Mouse (Mus musculus): ENCODE data around the gene Ccdc50. TPM values are rescaled to one million over a fixed set of nuclear protein-coding genes. Genes with fewer than 3 reads are reported as not detected.

Ccdc50 gene
- polyA plus RNA-seq, 1 experiment from 2014 or later = 52.3 TPM

- no peak overlapping the region for H3K27ac ChIP-seq
- no peak overlapping the region for H3K4me3 ChIP-seq (replicated peaks)
- no peak overlapping the region for H3K9ac ChIP-seq (replicated peaks)
- no peak for ATAC-seq (ENCODE audit: insufficient number of reproducible peaks, insufficient read depth, low FRiP score, low TSS enrichment, low read depth)
- H3K4me2 ChIP-seq = no peak overlapping the region
- no peaks in the 10 kb centered on the region for H3K27me3 ChIP-seq
- WGBS = 91% methylated on average over 1 of the region's 1 CpGs
- no peaks in the 10 kb centered on the region for H3K36me3 ChIP-seq
- 0 out of 2 replicates have a peak, but pooled peaks cover under 1% of the 10 kb centered on the region for H3K4me1 ChIP-seq (replicated peaks)
- H3K9me3 ChIP-seq = peaks cover 5% of the 10 kb centered on the region; the same call in 1 of the 2 replicates
These were observed 8.3 kb downstream of the Ccdc50 start for GRCm38 (mm10) chr16:27396951-27397350.

- H3K9me3 ChIP-seq = peaks cover 5% of the 10 kb centered on the region; the same call in 1 of the 2 replicates
- WGBS = 89% methylated on average over 3 of the region's 3 CpGs
These were observed 10.5 kb downstream of the Ccdc50 start for GRCm38 (mm10) chr16:27399026-27399718.

GRCm38 (mm10) chr16:27399719-27400253 lies 11.1 kb downstream of the Ccdc50 start:
- peaks cover 5% of the 10 kb centered on the region; the same call in 1 of the 2 replicates for H3K9me3 ChIP-seq
- H3K36me3 ChIP-seq = no peaks in the 10 kb centered on the region
- no peak overlapping the region for H3K4me3 ChIP-seq (replicated peaks)
- H3K4me2 ChIP-seq = no peak overlapping the region
- no peaks in the 10 kb centered on the region for H3K4me1 ChIP-seq (replicated peaks)
- H3K27me3 ChIP-seq = no peaks in the 10 kb centered on the region
- H3K27ac ChIP-seq = no peak overlapping the region
- 92% methylated on average over 6 of the region's 6 CpGs for WGBS
- ATAC-seq (ENCODE audit: insufficient number of reproducible peaks, insufficient read depth, low FRiP score, low TSS enrichment, low read depth) = no peak
- H3K9ac ChIP-seq (replicated peaks) = no peak overlapping the region

More at GRCm38 (mm10) chr16:27399026-27399718, 10.5 kb downstream of the Ccdc50 start:
- ATAC-seq (ENCODE audit: insufficient number of reproducible peaks, insufficient read depth, low FRiP score, low TSS enrichment, low read depth) = no peak
- no peak overlapping the region for H3K4me2 ChIP-seq
- no peaks in the 10 kb centered on the region for H3K27me3 ChIP-seq
- no peaks in the 10 kb centered on the region for H3K4me1 ChIP-seq (replicated peaks)
- H3K36me3 ChIP-seq = no peaks in the 10 kb centered on the region
- no peak overlapping the region for H3K4me3 ChIP-seq (replicated peaks)
- H3K27ac ChIP-seq = no peak overlapping the region
- no peak overlapping the region for H3K9ac ChIP-seq (replicated peaks)

DNA sequence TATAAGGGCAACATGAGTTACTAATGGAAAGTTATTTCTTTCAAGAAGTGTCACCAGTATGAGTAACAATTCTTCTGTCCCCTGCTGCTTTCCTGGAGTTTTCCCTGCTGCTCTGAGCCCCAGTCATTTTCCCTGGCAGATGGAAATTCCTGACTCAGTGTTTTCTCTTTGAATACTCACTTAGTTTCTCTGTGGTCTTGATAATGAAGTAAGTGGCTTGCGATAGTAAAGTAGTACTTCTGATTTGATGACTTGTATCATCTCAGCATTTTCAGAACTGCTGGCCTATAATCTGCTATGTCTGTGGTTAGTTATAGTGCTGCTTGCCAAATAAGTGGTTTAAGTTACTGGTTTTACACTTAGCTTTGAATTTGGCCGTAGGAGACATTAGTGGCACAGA lies 12.9 kb downstream of the Ccdc50 start:
- no peaks in the 10 kb centered on the region for H3K4me1 ChIP-seq (replicated peaks)
- peaks cover 9% of the 10 kb centered on the region for H3K36me3 ChIP-seq
- H3K9ac ChIP-seq (replicated peaks) = no peak overlapping the region
- H3K4me3 ChIP-seq (replicated peaks) = no peak overlapping the region
- WGBS = 89% methylated on average over 2 of the region's 2 CpGs
- H3K27me3 ChIP-seq = no peaks in the 10 kb centered on the region
- no peak for ATAC-seq (ENCODE audit: insufficient number of reproducible peaks, insufficient read depth, low FRiP score, low TSS enrichment, low read depth)
- H3K9me3 ChIP-seq = no peaks in the 10 kb centered on the region
- H3K27ac ChIP-seq = no peak overlapping the region
- H3K4me2 ChIP-seq = no peak overlapping the region

- no peaks in the 10 kb centered on the region for H3K4me1 ChIP-seq (replicated peaks)
- H3K9me3 ChIP-seq = no peaks in the 10 kb centered on the region
- H3K9ac ChIP-seq (replicated peaks) = no peak overlapping the region
- H3K27ac ChIP-seq = no peak overlapping the region
- H3K36me3 ChIP-seq = peaks cover 21% of the 10 kb centered on the region
- H3K27me3 ChIP-seq = no peaks in the 10 kb centered on the region
- no peak for ATAC-seq (ENCODE audit: insufficient number of reproducible peaks, insufficient read depth, low FRiP score, low TSS enrichment, low read depth)
- no peak overlapping the region for H3K4me3 ChIP-seq (replicated peaks)
- H3K4me2 ChIP-seq = no peak overlapping the region
These were observed 15.4 kb downstream of the Ccdc50 start for GRCm38 (mm10) chr16:27404107-27404506.

DNA sequence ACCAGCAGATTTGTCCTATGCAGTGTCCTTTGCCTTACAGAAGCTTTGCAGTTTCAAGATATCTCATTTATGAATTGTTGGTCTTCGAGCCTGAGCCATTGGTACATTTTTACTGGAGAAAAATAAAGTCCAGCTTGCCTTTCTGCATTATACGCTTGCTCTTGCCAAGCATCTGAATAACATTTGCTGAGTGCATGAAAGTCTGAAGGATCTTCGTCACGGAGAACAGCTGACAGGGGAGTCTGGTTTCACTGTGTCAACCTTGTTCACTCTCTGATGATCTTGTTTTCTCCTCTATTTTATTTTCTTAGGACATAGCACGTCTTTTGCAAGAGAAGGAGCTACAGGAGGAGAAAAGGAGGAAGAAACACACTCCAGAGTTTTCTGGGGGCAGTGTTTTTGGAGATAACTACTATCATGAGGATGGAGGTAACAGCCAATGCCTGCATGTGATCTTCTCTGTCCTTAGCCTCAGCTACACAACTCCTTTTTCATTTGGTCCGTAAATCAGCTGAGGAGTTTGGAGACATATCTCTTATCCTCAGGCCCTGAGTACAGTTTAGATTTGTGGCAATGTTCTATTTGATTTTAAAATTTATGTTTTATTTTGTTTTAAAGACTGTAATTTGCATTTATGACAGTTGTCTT lies 28.4 kb downstream of the Ccdc50 start:
- Histone ChIP-seq H3K4me3 (replicated peaks) (no peak overlapping the region), H3K9me3 (no peaks in the 10 kb centered on the region), H3K9ac (replicated peaks) (no peak overlapping the region), H3K27ac (no peak overlapping the region), H3K4me2 (no peak overlapping the region), H3K4me1 (replicated peaks) (no peaks in the 10 kb centered on the region), H3K27me3 (no peaks in the 10 kb centered on the region), H3K36me3 (peaks cover 70% of the 10 kb centered on the region)
- no peak for ATAC-seq (ENCODE audit: insufficient number of reproducible peaks, insufficient read depth, low FRiP score, low TSS enrichment, low read depth)
- 89% methylated on average over 6 of the region's 6 CpGs for WGBS

- ATAC-seq (ENCODE audit: insufficient number of reproducible peaks, insufficient read depth, low FRiP score, low TSS enrichment, low read depth) = no peak
- Histone ChIP-seq H3K9me3 (0 out of 2 replicates have a peak, but pooled peaks cover under 1% of the 10 kb centered on the region), H3K27me3 (no peaks in the 10 kb centered on the region), H3K4me3 (replicated peaks) (no peak overlapping the region), H3K27ac (no peak overlapping the region), H3K4me2 (no peak overlapping the region), H3K9ac (replicated peaks) (no peak overlapping the region), H3K36me3 (peaks cover 76% of the 10 kb centered on the region), H3K4me1 (replicated peaks) (no peaks in the 10 kb centered on the region)
- WGBS = 91% methylated on average over 3 of the region's 3 CpGs
These were observed 29.0 kb downstream of the Ccdc50 start for GRCm38 (mm10) chr16:27417632-27418031.

DNA sequence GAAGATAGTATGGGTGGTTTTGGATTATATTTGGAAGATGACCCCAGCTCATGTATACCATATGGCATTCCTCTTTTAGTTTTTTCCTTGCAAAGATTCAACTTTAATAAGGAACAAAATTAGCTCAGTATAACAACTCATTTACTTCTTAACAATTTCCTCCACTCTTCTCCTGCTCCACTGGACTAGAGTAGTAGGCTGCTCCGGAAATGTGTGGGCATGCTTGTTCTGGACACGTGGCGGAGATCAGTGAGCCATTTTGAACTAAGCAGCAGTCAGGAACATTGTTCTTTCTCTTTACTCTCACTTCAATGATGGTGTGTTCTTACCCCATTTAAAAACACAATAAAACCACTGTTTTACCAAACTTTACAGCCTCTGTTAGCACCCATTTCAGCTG lies 32.3 kb downstream of the Ccdc50 start:
- peaks cover 52% of the 10 kb centered on the region for H3K36me3 ChIP-seq
- 94% methylated on average over 3 of the region's 3 CpGs for WGBS
- no peak overlapping the region for H3K4me3 ChIP-seq (replicated peaks)
- no peak overlapping the region for H3K27ac ChIP-seq
- H3K9ac ChIP-seq (replicated peaks) = no peak overlapping the region
- ATAC-seq (ENCODE audit: insufficient number of reproducible peaks, insufficient read depth, low FRiP score, low TSS enrichment, low read depth) = no peak
- H3K27me3 ChIP-seq = no peaks in the 10 kb centered on the region
- H3K4me2 ChIP-seq = no peak overlapping the region
- 0 out of 2 replicates have a peak, but pooled peaks cover 3% of the 10 kb centered on the region for H3K9me3 ChIP-seq
- no peaks in the 10 kb centered on the region for H3K4me1 ChIP-seq (replicated peaks)

DNA sequence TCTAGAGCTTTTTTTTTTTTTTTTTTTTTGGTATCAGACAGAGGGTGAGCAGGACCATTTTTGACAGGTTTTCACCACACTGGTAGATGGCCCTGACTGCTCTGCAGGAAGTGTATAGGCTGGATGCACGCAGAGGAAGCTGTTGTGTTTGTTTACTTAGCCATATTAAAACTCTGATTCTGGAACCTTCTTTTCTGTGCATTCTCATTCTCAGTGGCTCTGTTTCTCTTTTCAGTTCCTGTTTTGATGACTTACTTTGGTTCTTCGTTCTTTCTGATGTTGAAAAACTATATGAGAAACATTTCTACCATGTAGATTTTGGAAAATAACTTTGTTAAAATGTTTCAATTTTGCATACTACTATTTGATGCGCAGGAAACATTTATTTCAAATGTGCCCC lies 46.4 kb downstream of the Ccdc50 start:
- Histone ChIP-seq H3K9me3 (no peaks in the 10 kb centered on the region), H3K27ac (no peak overlapping the region), H3K27me3 (no peaks in the 10 kb centered on the region), H3K4me2 (no peak overlapping the region), H3K4me3 (replicated peaks) (no peak overlapping the region), H3K9ac (replicated peaks) (no peak overlapping the region), H3K36me3 (peaks cover 52% of the 10 kb centered on the region), H3K4me1 (replicated peaks) (no peaks in the 10 kb centered on the region)
- no peak for ATAC-seq (ENCODE audit: insufficient number of reproducible peaks, insufficient read depth, low FRiP score, low TSS enrichment, low read depth)
- WGBS = 93% methylated on average over 3 of the region's 3 CpGs

DNA sequence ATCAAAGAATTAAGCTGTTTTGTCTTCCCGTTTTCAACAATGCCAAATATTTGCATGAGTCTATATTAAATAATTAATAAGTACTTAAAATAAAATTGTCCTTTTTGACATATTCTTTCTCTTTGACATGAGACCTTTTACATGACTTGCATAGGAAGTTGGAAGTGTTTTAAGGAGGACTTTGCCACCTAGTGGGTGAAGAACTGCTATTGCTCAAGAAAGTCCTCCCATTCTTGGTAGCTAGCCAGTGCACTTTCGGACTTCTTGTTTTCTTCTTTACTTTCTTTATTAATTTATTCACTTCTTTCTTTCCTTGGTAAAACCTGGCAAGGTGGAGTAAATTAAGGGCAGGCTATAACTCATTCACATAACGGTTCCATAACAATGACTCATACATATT lies 55.3 kb downstream of the Ccdc50 start:
- Histone ChIP-seq H3K9me3 (no peaks in the 10 kb centered on the region), H3K4me3 (replicated peaks) (no peak overlapping the region), H3K4me2 (no peak overlapping the region), H3K9ac (replicated peaks) (no peak overlapping the region), H3K27ac (no peak overlapping the region), H3K36me3 (peaks cover 62% of the 10 kb centered on the region), H3K27me3 (no peaks in the 10 kb centered on the region), H3K4me1 (replicated peaks) (no peaks in the 10 kb centered on the region)
- 89% methylated on average over 3 of the region's 3 CpGs for WGBS
- ATAC-seq (ENCODE audit: insufficient number of reproducible peaks, insufficient read depth, low FRiP score, low TSS enrichment, low read depth) = no peak

DNA sequence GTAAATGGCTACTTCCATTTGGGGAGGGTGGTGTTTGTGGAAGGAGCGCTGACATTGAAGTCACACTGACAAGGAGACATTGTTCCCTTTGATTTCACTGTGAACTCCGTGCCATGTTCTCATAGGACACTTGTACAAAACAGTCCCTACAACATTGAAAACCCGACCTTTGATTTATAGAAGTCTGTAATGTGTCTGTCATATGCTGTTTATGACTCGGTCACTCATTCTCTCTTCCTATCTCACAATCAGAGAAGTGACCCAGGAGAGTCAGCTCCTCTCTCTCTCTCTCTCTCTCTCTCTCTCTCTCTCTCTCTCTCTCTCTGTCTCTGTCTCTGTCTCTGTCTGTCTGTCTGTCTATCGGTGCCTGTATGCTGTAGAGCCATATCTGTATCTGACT lies 60.7 kb downstream of the Ccdc50 start:
- Histone ChIP-seq H3K9me3 (no peaks in the 10 kb centered on the region), H3K27me3 (no peaks in the 10 kb centered on the region), H3K27ac (no peak overlapping the region), H3K4me3 (replicated peaks) (no peak overlapping the region), H3K4me2 (no peak overlapping the region), H3K36me3 (peaks cover 48% of the 10 kb centered on the region), H3K9ac (replicated peaks) (no peak overlapping the region), H3K4me1 (replicated peaks) (no peaks in the 10 kb centered on the region)
- ATAC-seq (ENCODE audit: insufficient number of reproducible peaks, insufficient read depth, low FRiP score, low TSS enrichment, low read depth) = no peak
- 92% methylated on average over 5 of the region's 5 CpGs for WGBS

Measured in limb, embryonic 12.5 days (tissue).